In genomic region chr8:122376365-122377231, GRCm38 (mm10) we compare ENCODE assay signal across 7 mouse cellular contexts. TPM values are rescaled to one million over a fixed set of nuclear protein-coding genes. Genes with fewer than 3 reads are reported as not detected.
DNase-seq lines count a peak whose midpoint lies in the region; ATAC-seq lines count a peak whose summit lies in the region.

TSS of gene Zc3h18 (plus strand) at chr8:122376609.

- H3K27me3 ChIP-seq in intestine, embryonic 15.5 days (replicated peaks): no peaks in the 10 kb centered on the region
- H3K27me3 ChIP-seq in midbrain, embryonic 10.5 days (ENCODE audit: low read depth, poor library complexity, severe bottlenecking): no peaks in the 10 kb centered on the region

- peak; percentile 96 for ATAC-seq in intestine, embryonic 15.5 days

- peak within 1 kb of the TSS; percentile 97 for H3K27ac ChIP-seq in intestine, embryonic 15.5 days
- peak within 1 kb of the TSS; percentile 95 for H3K27ac ChIP-seq in midbrain, embryonic 10.5 days (replicated peaks)

- peaks cover 16% of the 10 kb centered on the region for H3K4me1 ChIP-seq in intestine, embryonic 15.5 days (replicated peaks)
- peaks cover 25% of the 10 kb centered on the region for H3K4me1 ChIP-seq in midbrain, embryonic 10.5 days

- DNase-seq in adrenal gland, adult 2 months: peak; percentile 99
- DNase-seq in embryo, embryonic 11.5 days (ENCODE audit: low read depth, low spot score): peak; percentile 99
- DNase-seq in gastrocnemius, postnatal 36 days: peak; percentile 98 to 99
- peak; percentile 99 to 100 for DNase-seq in left cerebral cortex, postnatal 25 days (ENCODE audit: low spot score in 2 of 2)
- peak; percentile 100 for DNase-seq in midbrain, embryonic 10.5 days (ENCODE audit: low spot score)
- peak; percentile 99 for DNase-seq in right cerebral cortex, postnatal 4 days

- intact Hi-C loops in gastrocnemius, postnatal 36 days (cut with DNase I): no loop called here
- intact Hi-C loops in left cerebral cortex, postnatal 25 days (cut with DNase I): loop anchor here (2.0 kb wide), 1 partner anchor 100 kb away; the partner anchor contains the start of genes Ctu2 and Rnf166

- H3K36me3 ChIP-seq in intestine, embryonic 15.5 days: peaks cover 6% of the 10 kb centered on the region
- peaks cover 35% of the 10 kb centered on the region for H3K36me3 ChIP-seq in midbrain, embryonic 10.5 days

- no peaks in the 10 kb centered on the region for H3K9me3 ChIP-seq in intestine, embryonic 15.5 days
- no peaks in the 10 kb centered on the region for H3K9me3 ChIP-seq in midbrain, embryonic 10.5 days (replicated peaks)

- H3K4me2 ChIP-seq in intestine, embryonic 15.5 days (replicated peaks): peak within 1 kb of the TSS; percentile 71

- under 1% methylated on average over 91 of the region's 107 CpGs for WGBS in intestine, embryonic 15.5 days
- whole genome bisulfite sequencing in midbrain, embryonic 10.5 days: under 1% methylated on average over 101 of the region's 107 CpGs

- peak within 1 kb of the TSS; percentile 84 for H3K9ac ChIP-seq in intestine, embryonic 15.5 days

- H3K4me3 ChIP-seq in intestine, embryonic 15.5 days (replicated peaks): peak within 1 kb of the TSS; percentile 92
- H3K4me3 ChIP-seq in midbrain, embryonic 10.5 days: peak within 1 kb of the TSS; percentile 89

RNA-seq across cellular contexts. Expression of gene Zc3h18, which starts in this region (rescaled TPM):
- 10 to 100 TPM; 36.9 to 44.8 TPM for total RNA-seq in adrenal gland, adult 2 months (2021)
- 34.3 and 38.2 TPM in 2 replicates for polyA plus RNA-seq in adrenal gland, adult 2 months (2012; rRNA removed)
- 10 to 100 TPM; 21.1 to 24.2 TPM for total RNA-seq in gastrocnemius, postnatal 36 days (2021)
- polyA plus RNA-seq in intestine, embryonic 15.5 days (2015; fragmentation: Nextera tagmentation; extraction: Ambion mirVana): 53.9 and 54.0 TPM in 2 replicates
- total RNA-seq in left cerebral cortex, postnatal 25 days (2021): 10 to 100 TPM; 35.7 to 39.1 TPM
- polyA plus RNA-seq in midbrain, embryonic 10.5 days (2016; fragmentation: Nextera tagmentation; extraction: Ambion mirVana): 75.7 and 79.4 TPM in 2 replicates

Comparison
In these comparisons a context has a peak if more than half of its experiments do, and no peak if none do; other contexts are left out.
1. Peak in every context shown above with its lines: DNase-seq, ATAC-seq, H3K4me3 ChIP-seq and H3K27ac ChIP-seq.